Mouse (Mus musculus) spleen, adult 2 months (tissue): ENCODE results near the gene Pitpnc1.

Experiments
- CTCF ChIP-seq: fragments of 200-500 bp; IDR thresholded peaks from 2 replicates; pipeline ENCODE4 v1.5.1; 2011; ENCODE audit warnings: mild to moderate bottlenecking, inconsistent platforms; ENCODE audit not compliant: insufficient read depth, insufficient read length, insufficient replicate concordance; ENCODE audit errors: extremely low read depth
- POLR2A ChIP-seq: fragments of 200-500 bp; IDR thresholded peaks from 2 replicates; pipeline ENCODE4 v1.6.1; 2011; ENCODE audit warnings: low read depth, low read length, inconsistent platforms

DNA sequence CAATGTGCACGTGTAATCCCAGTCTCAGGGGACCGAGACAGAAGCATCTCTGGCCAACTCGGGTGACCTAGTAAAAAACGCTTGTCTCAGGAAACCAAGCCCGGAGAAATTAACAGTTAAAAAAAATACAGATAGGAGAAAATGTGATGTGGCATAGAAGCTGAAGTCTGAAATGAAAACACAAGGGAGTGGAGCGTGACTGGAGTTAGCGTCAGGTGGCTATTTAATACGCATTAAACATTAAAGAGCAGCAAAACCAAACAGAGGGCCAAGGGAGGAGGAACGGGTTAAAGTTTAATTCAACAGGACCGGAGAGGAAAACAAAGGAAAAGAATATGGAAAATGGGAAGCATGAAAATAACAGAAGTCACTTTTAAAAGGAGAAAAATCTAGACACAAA lies 67.2 kb downstream of the Pitpnc1 start:
- TF ChIP-seq CTCF (no peak), POLR2A (no peak)
